Mouse (Mus musculus): Measurements from ENCODE around the gene Nabp2. TPM values are rescaled to one million over a fixed set of nuclear protein-coding genes. Genes with fewer than 3 reads are reported as not detected.
A peak's percentile ranks its signal among the peaks of the same experiment; 100 is the strongest.

The Nabp2 gene
- total RNA-seq, 2 experiments from 2014 or later, result 68.8 to 105 TPM

GRCm38 (mm10) chr10:128362568-128362967 lies 48.7 kb downstream of the Nabp2 start:
- peak; percentile 57 for ATAC-seq (replicated peaks; ENCODE audit: poor library complexity)

- ATAC-seq (replicated peaks; ENCODE audit: poor library complexity), result no peak
Observed at GRCm38 (mm10) chr10:128361836-128362235, 49.5 kb downstream of the Nabp2 start.

- ATAC-seq (replicated peaks; ENCODE audit: poor library complexity), result no peak
Observed at GRCm38 (mm10) chr10:128359226-128359625, 52.1 kb downstream of the Nabp2 start.

- ATAC-seq (replicated peaks; ENCODE audit: poor library complexity), result peak; percentile 82
Observed at GRCm38 (mm10) chr10:128358796-128359195, 52.5 kb downstream of the Nabp2 start.

Other genes starting within 250 kb of the Nabp2 start
- gene Rbms2, start 231.2 kb downstream of the Nabp2 start, total RNA-seq (2015), result 9.3 and 13.7 TPM in 2 replicates
- 2.5 and 7.2 TPM in 2 replicates for gene Rbms2, start 231.2 kb downstream of the Nabp2 start, total RNA-seq (2017)
- 1.2 and 1.4 TPM in 2 replicates for gene Gls2, start 217.0 kb downstream of the Nabp2 start, total RNA-seq (2015)
- 0.67 and 3.6 TPM in 2 replicates for gene Gls2, start 217.0 kb downstream of the Nabp2 start, total RNA-seq (2017)
- gene Spryd4, start 199.7 kb downstream of the Nabp2 start, total RNA-seq (2015), result 16.1 and 20.4 TPM in 2 replicates
- gene Spryd4, start 199.7 kb downstream of the Nabp2 start, total RNA-seq (2017), result 15.6 and 20.0 TPM in 2 replicates
- gene Mip, start 185.7 kb downstream of the Nabp2 start, total RNA-seq (2015), result 0.22 and 0.32 TPM in 2 replicates
- 0.10 and 0.29 TPM in 2 replicates for gene Mip, start 185.7 kb downstream of the Nabp2 start, total RNA-seq (2017)
- 23.7 and 33.8 TPM in 2 replicates for gene Timeless, start 179.4 kb downstream of the Nabp2 start, total RNA-seq (2015)
- 70.4 and 86.5 TPM in 2 replicates for gene Timeless, start 179.4 kb downstream of the Nabp2 start, total RNA-seq (2017)
- 0.10 TPM in 1 of 2 replicates, not detected in the other for gene Apon, start 157.4 kb downstream of the Nabp2 start, total RNA-seq (2015)
- 0.08 and 0.20 TPM in 2 replicates for gene Apon, start 157.4 kb downstream of the Nabp2 start, total RNA-seq (2017)
- gene Apof, start 142.8 kb downstream of the Nabp2 start, total RNA-seq (2015), result not detected in 2 replicates
- gene Apof, start 142.8 kb downstream of the Nabp2 start, total RNA-seq (2017), result not detected in 2 replicates
- 9.6 and 9.8 TPM in 2 replicates for gene Stat2, start 140.9 kb downstream of the Nabp2 start, total RNA-seq (2015)
- gene Stat2, start 140.9 kb downstream of the Nabp2 start, total RNA-seq (2017), result 6.8 and 8.6 TPM in 2 replicates
- 0.22 and 0.27 TPM in 2 replicates for gene Il23a, start 112.7 kb downstream of the Nabp2 start, total RNA-seq (2015)
- 0.25 TPM in 1 of 2 replicates, not detected in the other for gene Il23a, start 112.7 kb downstream of the Nabp2 start, total RNA-seq (2017)
- 16.4 and 17.4 TPM in 2 replicates for gene Pan2, start 108.2 kb downstream of the Nabp2 start, total RNA-seq (2015)
- 12.1 and 12.2 TPM in 2 replicates for gene Pan2, start 108.2 kb downstream of the Nabp2 start, total RNA-seq (2017)
- gene Cnpy2, start 89.0 kb downstream of the Nabp2 start, total RNA-seq (2015), result 151 and 152 TPM in 2 replicates
- gene Cnpy2, start 89.0 kb downstream of the Nabp2 start, total RNA-seq (2017), result 132 and 144 TPM in 2 replicates
- 172 and 181 TPM in 2 replicates for gene Cs, start 73.8 kb downstream of the Nabp2 start, total RNA-seq (2015)
- gene Cs, start 73.8 kb downstream of the Nabp2 start, total RNA-seq (2017), result 106 and 108 TPM in 2 replicates
- gene Coq10a, start 42.5 kb downstream of the Nabp2 start, total RNA-seq (2015), result 13.8 and 17.6 TPM in 2 replicates
- gene Coq10a, start 42.5 kb downstream of the Nabp2 start, total RNA-seq (2017), result 8.8 and 9.4 TPM in 2 replicates
- gene Ankrd52, start 34.4 kb downstream of the Nabp2 start, total RNA-seq (2015), result 48.6 and 48.9 TPM in 2 replicates
- 9.0 and 11.6 TPM in 2 replicates for gene Ankrd52, start 34.4 kb downstream of the Nabp2 start, total RNA-seq (2017)
- not detected in 2 replicates for gene Slc39a5, start 10.3 kb downstream of the Nabp2 start, total RNA-seq (2015)
- not detected in 2 replicates for gene Slc39a5, start 10.3 kb downstream of the Nabp2 start, total RNA-seq (2017)
- gene Rnf41, start 165 bp upstream of the Nabp2 start, total RNA-seq (2015), result 15.7 and 20.9 TPM in 2 replicates
- gene Rnf41, start 165 bp upstream of the Nabp2 start, total RNA-seq (2017), result 20.1 and 21.0 TPM in 2 replicates
- gene Smarcc2, start 47.8 kb upstream of the Nabp2 start, total RNA-seq (2015), result 70.4 and 74.5 TPM in 2 replicates
- 52.8 and 66.9 TPM in 2 replicates for gene Smarcc2, start 47.8 kb upstream of the Nabp2 start, total RNA-seq (2017)
- 760 and 847 TPM in 2 replicates for gene Myl6, start 82.7 kb upstream of the Nabp2 start, total RNA-seq (2015)
- 1,168 and 1,230 TPM in 2 replicates for gene Myl6, start 82.7 kb upstream of the Nabp2 start, total RNA-seq (2017)
- 7.6 and 7.8 TPM in 2 replicates for gene Myl6b, start 87.2 kb upstream of the Nabp2 start, total RNA-seq (2015)
- gene Myl6b, start 87.2 kb upstream of the Nabp2 start, total RNA-seq (2017), result 0.64 and 1.7 TPM in 2 replicates
- gene Esyt1, start 114.4 kb upstream of the Nabp2 start, total RNA-seq (2015), result 41.2 and 48.4 TPM in 2 replicates
- gene Esyt1, start 114.4 kb upstream of the Nabp2 start, total RNA-seq (2017), result 77.6 and 85.1 TPM in 2 replicates
- gene Zc3h10, start 136.3 kb upstream of the Nabp2 start, total RNA-seq (2015), result 5.9 and 6.7 TPM in 2 replicates
- gene Zc3h10, start 136.3 kb upstream of the Nabp2 start, total RNA-seq (2017), result 10.2 and 13.3 TPM in 2 replicates
- gene Rpl41, start 137.8 kb upstream of the Nabp2 start, total RNA-seq (2015), result 3,654 and 3,864 TPM in 2 replicates
- gene Rpl41, start 137.8 kb upstream of the Nabp2 start, total RNA-seq (2017), result 3,114 and 3,805 TPM in 2 replicates
- gene Pa2g4, start 154.5 kb upstream of the Nabp2 start, total RNA-seq (2015), result 504 and 526 TPM in 2 replicates
- gene Pa2g4, start 154.5 kb upstream of the Nabp2 start, total RNA-seq (2017), result 351 and 437 TPM in 2 replicates
- 2.1 and 2.9 TPM in 2 replicates for gene Erbb3, start 178.2 kb upstream of the Nabp2 start, total RNA-seq (2015)
- 1.7 and 2.1 TPM in 2 replicates for gene Erbb3, start 178.2 kb upstream of the Nabp2 start, total RNA-seq (2017)
- gene Rps26, start 215.3 kb upstream of the Nabp2 start, total RNA-seq (2015), result 2,069 and 2,075 TPM in 2 replicates
- gene Rps26, start 215.3 kb upstream of the Nabp2 start, total RNA-seq (2017), result 838 and 883 TPM in 2 replicates
- 0.20 TPM in 1 of 2 replicates, not detected in the other for gene Ikzf4, start 234.5 kb upstream of the Nabp2 start, total RNA-seq (2015)
- 0.04 TPM in 1 of 2 replicates, not detected in the other for gene Ikzf4, start 234.5 kb upstream of the Nabp2 start, total RNA-seq (2017)

Measured in megakaryocyte progenitor cell, adult 5-6 weeks (primary cell).